ENCODE assay signal across 8 mouse cellular contexts in genomic region chr13:37513905-37514607, GRCm38 (mm10).
DNase-seq lines count a peak whose midpoint lies in the region; ATAC-seq lines count a peak whose summit lies in the region.

No protein-coding gene starts in this region.

- peaks cover 31% of the 10 kb centered on the region for H3K4me1 ChIP-seq in intestine, embryonic 15.5 days (replicated peaks)
- H3K4me1 ChIP-seq in stomach, embryonic 14.5 days (ENCODE audit: control insufficient read depth, insufficient read depth, low read length), result peaks cover 23% of the 10 kb centered on the region

- H3K36me3 ChIP-seq in intestine, embryonic 15.5 days, result no peaks in the 10 kb centered on the region
- H3K36me3 ChIP-seq in stomach, embryonic 14.5 days (ENCODE audit: control insufficient read depth, insufficient read depth, low read length), result no peaks in the 10 kb centered on the region

- ATAC-seq in intestine, embryonic 15.5 days, result peak; percentile 52
- peak; percentile 73 for ATAC-seq in stomach, embryonic 14.5 days (ENCODE audit: insufficient number of reproducible peaks, insufficient read depth, low FRiP score, low read depth)
- no peak for ATAC-seq in megakaryocyte-erythroid progenitor cell, adult 5-6 weeks (replicated peaks; ENCODE audit: low FRiP score, low TSS enrichment, poor library complexity, severe bottlenecking)

- peak; percentile 49 for DNase-seq in ES-CJ7 (ENCODE audit: low read depth, low spot score)
- peak; percentile 49 to 52 for DNase-seq in cerebellum, postnatal 25 days
- peak; percentile 52 for DNase-seq in gastrocnemius, postnatal 14 days
- peak; percentile 50 to 51 for DNase-seq in left cerebral cortex, postnatal 14 days (ENCODE audit: low spot score in 2 of 2)
- DNase-seq in lung, postnatal 4 days, result peak; percentile 75 to 82

- peak overlapping the region; percentile 82 for H3K27ac ChIP-seq in intestine, embryonic 15.5 days
- peak overlapping the region; percentile 91 for H3K27ac ChIP-seq in stomach, embryonic 14.5 days (ENCODE audit: low read length)

- intact Hi-C loops in gastrocnemius, postnatal 14 days (cut with DNase I; ENCODE audit: low total_unique reads), result no loop called here
- intact Hi-C loops in left cerebral cortex, postnatal 14 days (cut with DNase I), result no loop called here

- H3K9ac ChIP-seq in intestine, embryonic 15.5 days, result peak overlapping the region; percentile 32
- H3K9ac ChIP-seq in stomach, embryonic 14.5 days (replicated peaks; ENCODE audit: low read depth, low read length), result no peak overlapping the region; the same call in 1 of the 2 replicates

- H3K27me3 ChIP-seq in intestine, embryonic 15.5 days (replicated peaks), result no peaks in the 10 kb centered on the region
- H3K27me3 ChIP-seq in stomach, embryonic 14.5 days (ENCODE audit: control insufficient read depth, insufficient read depth, low read length), result no peaks in the 10 kb centered on the region

- H3K9me3 ChIP-seq in intestine, embryonic 15.5 days, result no peaks in the 10 kb centered on the region
- H3K9me3 ChIP-seq in stomach, embryonic 14.5 days (ENCODE audit: control insufficient read depth, low read depth, low read length), result no peaks in the 10 kb centered on the region

- 12% methylated on average over 23 of the region's 23 CpGs for WGBS in intestine, embryonic 15.5 days
- WGBS in stomach, embryonic 14.5 days, result 6% methylated on average over 23 of the region's 23 CpGs

- peak overlapping the region; percentile 51 for H3K4me2 ChIP-seq in intestine, embryonic 15.5 days (replicated peaks)
- H3K4me2 ChIP-seq in stomach, embryonic 14.5 days (replicated peaks; ENCODE audit: low read depth, low read length), result peak overlapping the region; percentile 26; the same call in 1 of the 2 replicates

- H3K4me3 ChIP-seq in intestine, embryonic 15.5 days (replicated peaks), result 0 out of 2 replicates have a peak overlapping the region, but pooled peaks have one; percentile 9
- H3K4me3 ChIP-seq in stomach, embryonic 14.5 days (ENCODE audit: low read depth, low read length), result peak overlapping the region; percentile 7
